Mouse (Mus musculus) liver, postnatal 0 days (tissue): ENCODE data around the gene Cd248. TPM values are rescaled to one million over a fixed set of nuclear protein-coding genes. Genes with fewer than 3 reads are reported as not detected.

Source experiments
- ATAC-seq: fragments of 200-750 bp; cut with Nextera tagmentation; 2 replicates; pipeline ENCODE4 v1.8.0; 2017; ENCODE audit warnings: mild to moderate bottlenecking, moderate library complexity
- DNase-seq: peaks from one replicate; pipeline ENCODE4 v3.0.0-alpha.2; 2016
- H3K27ac ChIP-seq: fragments of 300-500 bp; sonication (generic); 2 replicates; pipeline ENCODE4 v1.5.1; 2014; ENCODE audit warnings: antibody characterized with exemption, moderate library complexity, mild to moderate bottlenecking, low read depth
- H3K27me3 ChIP-seq: fragments of 300-500 bp; sonication (generic); 2 replicates; pipeline ENCODE4 v1.6.1; 2014; ENCODE audit warnings: low read length, control low read depth, mixed read lengths; ENCODE audit not compliant: insufficient read depth
- H3K36me3 ChIP-seq: fragments of 300-500 bp; sonication (generic); replicated peaks from 2 replicates; pipeline ENCODE4 v1.6.1; 2014; ENCODE audit warnings: mild to moderate bottlenecking, control low read depth, low read length, moderate library complexity, mixed read lengths; ENCODE audit not compliant: insufficient read depth
- H3K4me1 ChIP-seq: fragments of 300-500 bp; sonication (generic); 2 replicates; pipeline ENCODE4 v1.6.1; 2014; ENCODE audit warnings: antibody characterized with exemption, mild to moderate bottlenecking, control low read depth; ENCODE audit not compliant: insufficient read depth
- H3K4me2 ChIP-seq: fragments of 300-500 bp; sonication (generic); 2 replicates; pipeline ENCODE4 v1.6.1; 2014; ENCODE audit warnings: low read depth, mild to moderate bottlenecking, low read length, moderate library complexity, mixed read lengths
- H3K4me3 ChIP-seq: fragments of 300-500 bp; sonication (generic); 2 replicates; pipeline ENCODE4 v1.5.1; 2014; ENCODE audit warnings: low read depth, low read length
- H3K9ac ChIP-seq: fragments of 300-500 bp; sonication (generic); replicated peaks from 2 replicates; pipeline ENCODE4 v1.6.1; 2014; ENCODE audit warnings: mild to moderate bottlenecking, moderate library complexity
- H3K9me3 ChIP-seq: fragments of 300-500 bp; sonication (generic); 2 replicates; pipeline ENCODE4 v1.6.1; 2016; ENCODE audit warnings: mild to moderate bottlenecking, control low read depth, low read length, mixed read lengths
- CTCF ChIP-seq: sonication (generic); IDR thresholded peaks from 2 replicates; pipeline ENCODE4 v1.5.1; 2016; ENCODE audit warnings: antibody characterized with exemption, low read depth
- EP300 ChIP-seq: IDR thresholded peaks from 2 replicates; pipeline ENCODE4 v1.6.1; 2016; ENCODE audit warnings: antibody characterized with exemption, low read depth, mild to moderate bottlenecking
- WGBS: fragments of 180-500 bp; shearing (Covaris S2); extraction: QIAGEN DNeasy Blood & Tissue Kit; methylation state at CpG from one replicate; pipeline ENCODE4 v1.1.7; 2014; ENCODE audit not compliant: insufficient replicate concordance; 5-methylcytosine and 5-hydroxymethylcytosine counted together
- polyA plus RNA-seq: library from polyadenylated mRNA; unstranded; fragments of >200 nt; fragmentation: Nextera tagmentation; extraction: Ambion mirVana; gene quantifications from 2 replicates; pipeline ENCODE4 v1.2.1, GENCODE M21; 2015

Cd248 gene
- polyA plus RNA-seq, 1 experiment from 2014 or later = 2.0 TPM

- DNase-seq (peak; percentile 24), ATAC-seq (no peak)
- WGBS = 14% methylated on average over 17 of the region's 17 CpGs
- Histone ChIP-seq H3K9ac (no peak overlapping the region; the same call in 1 of the 2 replicates), H3K9me3 (no peaks in the 10 kb centered on the region), H3K27ac (no peak overlapping the region), H3K36me3 (peaks cover 26% of the 10 kb centered on the region), H3K27me3 (peaks cover 30% of the 10 kb centered on the region), H3K4me2 (peak overlapping the region; percentile 39), H3K4me3 (0 out of 2 replicates have a peak overlapping the region, but pooled peaks have one; percentile 11), H3K4me1 (peaks cover 3% of the 10 kb centered on the region; the same call in 1 of the 2 replicates)
- TF ChIP-seq CTCF (no peak), EP300 (no peak)
These were observed 16.8 kb upstream of the Cd248 start for GRCm38 (mm10) chr19:5051031-5051430.

- H3K4me2 ChIP-seq = no peak overlapping the region
These were observed 16.4 kb upstream of the Cd248 start for GRCm38 (mm10) chr19:5051515-5051914.

DNA sequence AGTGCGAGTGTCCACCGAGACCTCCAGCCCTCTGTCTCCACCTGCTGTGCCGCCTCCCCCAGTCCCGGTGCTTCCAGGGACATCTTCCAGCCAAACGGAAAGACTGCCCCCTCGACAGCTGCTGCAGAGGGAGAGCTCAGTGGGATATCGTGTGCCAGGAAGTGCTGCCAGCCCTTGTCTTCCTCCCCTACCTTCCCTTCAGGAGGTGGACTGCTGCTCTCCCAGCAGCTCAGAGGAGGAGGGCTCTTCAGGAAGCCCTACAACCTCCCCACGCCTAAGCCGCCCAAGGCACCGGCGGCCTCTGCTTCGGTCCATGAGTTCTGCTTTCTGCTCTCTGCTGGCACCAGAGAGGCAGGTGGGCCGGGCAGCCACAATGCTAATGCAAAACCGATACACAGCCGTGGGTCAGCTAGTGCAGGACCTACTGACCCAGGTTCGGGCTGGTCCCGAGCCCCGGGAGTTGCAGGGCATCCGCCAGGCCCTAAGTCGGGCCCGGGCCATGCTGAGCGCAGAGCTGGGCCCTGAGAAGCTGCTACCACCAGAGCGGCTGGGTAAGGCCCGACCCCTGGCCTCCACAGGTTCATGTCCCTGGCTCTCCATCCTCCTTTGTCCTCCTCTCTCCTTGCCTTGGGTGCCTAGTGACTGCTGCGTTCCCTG, 15.6 kb upstream of the Cd248 start:
- TF ChIP-seq EP300 = no peak
- no peak for TF ChIP-seq CTCF
- 39% methylated on average over 25 of the region's 25 CpGs for WGBS
- Histone ChIP-seq H3K4me3 (no peak overlapping the region), H3K36me3 (peaks cover 15% of the 10 kb centered on the region), H3K4me2 (no peak overlapping the region), H3K9ac (no peak overlapping the region), H3K9me3 (no peaks in the 10 kb centered on the region), H3K27ac (no peak overlapping the region), H3K4me1 (peaks cover 3% of the 10 kb centered on the region; the same call in 1 of the 2 replicates), H3K27me3 (peaks cover 30% of the 10 kb centered on the region)
- DNase-seq (peak; percentile 15), ATAC-seq (no peak)

More at GRCm38 (mm10) chr19:5051515-5051914, 16.4 kb upstream of the Cd248 start:
- no peak for ATAC-seq
- H3K27me3 ChIP-seq = peaks cover 30% of the 10 kb centered on the region
- no peak overlapping the region for H3K4me3 ChIP-seq
- peaks cover 3% of the 10 kb centered on the region; the same call in 1 of the 2 replicates for H3K4me1 ChIP-seq
- no peaks in the 10 kb centered on the region for H3K9me3 ChIP-seq
- no peak overlapping the region for H3K27ac ChIP-seq
- WGBS = 64% methylated on average over 3 of the region's 3 CpGs
- no peak for TF ChIP-seq EP300
- no peak for TF ChIP-seq CTCF
- DNase-seq = no peak
- no peak overlapping the region for H3K9ac ChIP-seq
- peaks cover 23% of the 10 kb centered on the region for H3K36me3 ChIP-seq

DNA sequence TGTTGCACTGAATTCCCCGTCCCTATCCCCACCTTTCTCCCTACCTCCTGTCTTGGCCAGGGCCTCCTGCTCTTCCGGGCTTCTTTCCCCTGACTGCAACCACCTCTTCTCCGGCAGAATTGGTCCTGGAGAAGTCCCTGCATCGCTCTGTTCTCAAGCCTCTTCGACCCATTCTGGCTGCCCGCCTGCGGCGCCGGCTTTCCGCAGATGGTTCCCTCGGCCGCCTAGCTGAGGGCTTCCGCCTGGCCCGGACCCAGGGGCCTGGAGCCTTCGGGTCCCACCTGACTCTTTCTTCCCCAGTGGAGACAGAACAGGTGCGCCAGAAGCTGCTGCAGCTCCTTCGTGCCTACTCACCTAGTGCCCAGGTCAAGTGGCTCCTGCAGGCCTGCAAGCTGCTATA, 15.0 kb upstream of the Cd248 start:
- no peaks in the 10 kb centered on the region for H3K9me3 ChIP-seq
- no peak overlapping the region for H3K27ac ChIP-seq
- no peak for ATAC-seq
- peaks cover 3% of the 10 kb centered on the region; the same call in 1 of the 2 replicates for H3K4me1 ChIP-seq
- H3K4me2 ChIP-seq = no peak overlapping the region
- WGBS = 63% methylated on average over 17 of the region's 17 CpGs
- TF ChIP-seq CTCF (no peak), EP300 (no peak)
- peaks cover 10% of the 10 kb centered on the region for H3K36me3 ChIP-seq
- H3K4me3 ChIP-seq = no peak overlapping the region
- peaks cover 30% of the 10 kb centered on the region for H3K27me3 ChIP-seq
- H3K9ac ChIP-seq = no peak overlapping the region
- DNase-seq = no peak

- no peak overlapping the region for H3K4me3 ChIP-seq
- H3K36me3 ChIP-seq = peaks cover 5% of the 10 kb centered on the region; the same call in 1 of the 2 replicates
- H3K27me3 ChIP-seq = peaks cover 32% of the 10 kb centered on the region
- ATAC-seq (peak; percentile 77), DNase-seq (peak; percentile 84)
- no peak for TF ChIP-seq EP300
- peak; percentile 87 for TF ChIP-seq CTCF
- no peak overlapping the region for H3K27ac ChIP-seq
- no peak overlapping the region for H3K4me2 ChIP-seq
- H3K4me1 ChIP-seq = peaks cover 3% of the 10 kb centered on the region; the same call in 1 of the 2 replicates
- no peaks in the 10 kb centered on the region for H3K9me3 ChIP-seq
- no peak overlapping the region for H3K9ac ChIP-seq
- WGBS = 30% methylated on average over 9 of the region's 9 CpGs
These were observed 14.0 kb upstream of the Cd248 start for GRCm38 (mm10) chr19:5053909-5054308.

GRCm38 (mm10) chr19:5056251-5056650, 11.6 kb upstream of the Cd248 start:
- H3K4me3 ChIP-seq = no peak overlapping the region
- no peak for DNase-seq
- no peak overlapping the region for H3K9ac ChIP-seq
- H3K36me3 ChIP-seq = no peaks in the 10 kb centered on the region
- H3K27ac ChIP-seq = no peak overlapping the region
- 18% methylated on average over 6 of the region's 6 CpGs for WGBS
- peaks cover 6% of the 10 kb centered on the region; the same call in 1 of the 2 replicates for H3K4me1 ChIP-seq
- no peak for TF ChIP-seq EP300
- peak; percentile 71 for TF ChIP-seq CTCF
- no peaks in the 10 kb centered on the region for H3K9me3 ChIP-seq
- peaks cover 27% of the 10 kb centered on the region for H3K27me3 ChIP-seq
- H3K4me2 ChIP-seq = no peak overlapping the region
- ATAC-seq = no peak
